Mouse (Mus musculus) embryonic fibroblast, embryonic 13.5 days (primary cell): ENCODE results near the gene Wdr54. TPM values are rescaled to one million over a fixed set of nuclear protein-coding genes. Genes with fewer than 3 reads are reported as not detected.

Source experiments
- H3K27ac ChIP-seq: 2 replicates; pipeline ENCODE4 v1.5.1; 2012; ENCODE audit warnings: low read length, control low read depth, inconsistent platforms; ENCODE audit not compliant: insufficient read depth
- H3K4me1 ChIP-seq: 2 replicates; pipeline ENCODE4 v1.6.1; 2011; ENCODE audit warnings: low read length; ENCODE audit not compliant: control insufficient read depth, insufficient read depth
- H3K4me3 ChIP-seq: 2 replicates; pipeline ENCODE4 v1.5.1; 2011; ENCODE audit warnings: mild to moderate bottlenecking, control low read depth, low read length; ENCODE audit not compliant: insufficient read depth
- CTCF ChIP-seq: IDR thresholded peaks from 2 replicates; pipeline ENCODE4 v1.5.1; 2011; ENCODE audit warnings: mild to moderate bottlenecking, control low read depth, low read length, moderate library complexity, borderline replicate concordance; ENCODE audit not compliant: insufficient read depth
- POLR2A ChIP-seq: IDR thresholded peaks from 2 replicates; pipeline ENCODE4 v1.6.1; 2011; ENCODE audit warnings: low read depth, mild to moderate bottlenecking, control low read depth, low read length, moderate library complexity
- polyA plus RNA-seq: library from polyadenylated mRNA; stranded (reverse); fragments of >200 nt; gene quantifications from 2 replicates; pipeline ENCODE4 v1.2.4, GENCODE M21; 2011; ENCODE audit warnings: low read depth; ENCODE audit not compliant: missing spikeins, insufficient read length

Gene Wdr54
- polyA plus RNA-seq, 1 experiment, result 5.4 TPM

DNA sequence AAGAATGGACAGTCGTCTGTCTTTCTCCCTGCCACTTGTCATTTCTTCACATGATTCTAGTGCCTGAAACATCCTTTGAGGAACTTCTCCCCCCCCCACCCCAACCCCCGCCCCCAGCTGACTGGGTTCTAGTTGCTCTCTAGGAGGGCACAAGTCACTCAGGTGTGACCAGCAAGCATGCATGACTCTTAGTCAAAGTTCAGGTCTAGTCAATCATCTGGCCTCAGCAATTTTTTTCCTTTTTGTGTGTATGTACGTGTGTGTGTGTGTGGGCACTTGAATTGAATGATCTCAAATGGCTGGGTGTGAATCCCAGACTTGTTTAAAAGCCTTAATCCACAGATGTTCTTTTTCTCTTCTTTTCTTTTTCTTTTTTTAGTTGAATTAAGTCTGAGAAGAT is 22.0 kb downstream of the Wdr54 start:
- TF ChIP-seq POLR2A (no peak), CTCF (no peak)
- Histone ChIP-seq H3K27ac (no peak overlapping the region), H3K4me1 (peaks cover 6% of the 10 kb centered on the region; the same call in 1 of the 2 replicates)

DNA sequence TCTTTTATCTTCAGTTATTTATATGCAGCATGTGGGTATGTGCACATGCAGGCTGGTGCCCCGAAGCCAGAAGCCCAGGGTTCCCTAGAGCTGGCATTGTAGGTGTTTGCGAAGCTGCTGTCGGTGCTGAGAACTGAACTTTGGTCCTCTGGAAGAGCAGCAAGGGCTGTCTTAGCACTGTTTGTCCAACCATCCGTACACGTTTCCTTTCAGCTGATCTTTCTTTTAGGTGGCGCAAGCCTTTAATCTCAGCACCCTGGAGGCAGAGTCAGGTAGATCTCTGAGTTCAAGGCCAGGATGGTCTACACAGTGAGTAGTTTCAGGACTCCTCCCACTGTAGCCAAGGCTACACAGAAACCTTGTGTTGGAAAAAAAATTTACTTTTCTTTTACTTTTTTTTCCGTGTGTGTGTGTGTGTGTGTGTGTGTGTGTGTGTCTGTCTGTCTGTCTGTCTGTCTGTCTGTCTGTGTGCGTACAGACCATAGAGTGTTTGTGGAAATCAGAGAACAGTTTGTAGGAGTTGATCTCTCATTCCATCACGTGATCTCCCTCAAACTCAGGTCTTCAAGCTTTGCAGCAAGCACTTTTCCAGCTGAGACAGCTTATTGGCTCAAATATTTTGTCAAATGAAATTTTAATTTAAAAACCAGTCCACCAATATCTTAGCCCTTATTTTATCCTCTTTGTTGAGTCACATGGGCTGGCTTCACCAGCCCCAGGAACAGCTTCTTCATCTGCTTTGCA is 23.8 kb downstream of the Wdr54 start:
- no peak overlapping the region for H3K4me3 ChIP-seq
- 0 out of 2 replicates have a peak, but pooled peaks have one; percentile 25 for TF ChIP-seq POLR2A
- no peak for TF ChIP-seq CTCF
- H3K27ac ChIP-seq, result no peak overlapping the region
- H3K4me1 ChIP-seq, result peaks cover 3% of the 10 kb centered on the region; the same call in 1 of the 2 replicates

More for the DNA sequence above, 22.0 kb downstream of the Wdr54 start:
- no peak overlapping the region for H3K4me3 ChIP-seq

DNA sequence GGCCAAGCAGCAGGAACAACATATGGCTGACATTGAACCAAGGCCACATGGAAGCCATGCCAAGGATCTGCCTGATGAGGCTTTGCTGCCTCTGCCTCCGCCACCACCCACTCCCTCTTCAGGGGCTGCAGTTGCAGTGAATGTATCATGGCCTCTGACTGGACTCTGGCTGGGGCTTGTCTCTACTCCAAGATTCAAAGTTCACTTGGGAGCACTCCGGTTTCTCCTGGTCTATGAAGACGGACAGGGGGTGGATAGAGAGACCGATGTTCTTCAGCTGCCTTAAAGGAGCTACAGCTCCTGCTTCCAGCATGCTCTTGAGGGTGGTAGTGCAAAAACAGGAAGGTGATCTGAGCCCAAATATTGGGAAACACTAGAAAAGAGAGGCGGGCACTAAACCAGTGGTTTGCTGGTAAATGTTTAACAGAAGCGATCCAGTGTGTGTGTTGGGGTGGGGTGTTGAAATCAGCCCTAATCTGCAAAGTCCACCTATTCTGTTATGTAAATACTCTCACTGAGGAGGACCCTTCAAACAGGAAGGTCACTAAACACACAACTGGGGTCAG is 24.6 kb downstream of the Wdr54 start:
- Histone ChIP-seq H3K4me3 (no peak overlapping the region), H3K27ac (no peak overlapping the region), H3K4me1 (peaks cover 3% of the 10 kb centered on the region; the same call in 1 of the 2 replicates)
- TF ChIP-seq POLR2A (peak; percentile 27; the same call in 1 of the 2 replicates), CTCF (no peak)

DNA sequence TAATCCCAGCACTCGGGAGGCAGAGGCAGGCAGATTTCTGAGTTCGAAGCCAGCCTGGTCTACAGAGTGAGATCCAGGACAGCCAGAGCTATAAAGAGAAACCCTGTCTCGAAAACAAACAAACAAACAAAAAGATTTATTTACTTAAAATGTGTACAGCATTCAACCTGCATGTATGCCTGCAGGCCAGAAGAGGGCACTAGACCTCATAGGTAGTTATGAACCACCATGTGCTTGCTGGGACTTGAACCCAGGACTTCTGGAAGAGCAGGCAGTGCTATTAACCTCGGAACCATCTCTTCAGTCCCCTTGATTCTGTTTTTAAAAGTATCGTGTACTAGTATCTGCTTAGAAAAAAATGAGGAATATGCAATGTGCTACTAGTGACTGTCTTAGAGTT is 28.8 kb downstream of the Wdr54 start:
- Histone ChIP-seq H3K4me1 (peaks cover 4% of the 10 kb centered on the region; the same call in 1 of the 2 replicates), H3K27ac (no peak overlapping the region), H3K4me3 (no peak overlapping the region)
- TF ChIP-seq CTCF, result no peak
- no peak for TF ChIP-seq POLR2A

DNA sequence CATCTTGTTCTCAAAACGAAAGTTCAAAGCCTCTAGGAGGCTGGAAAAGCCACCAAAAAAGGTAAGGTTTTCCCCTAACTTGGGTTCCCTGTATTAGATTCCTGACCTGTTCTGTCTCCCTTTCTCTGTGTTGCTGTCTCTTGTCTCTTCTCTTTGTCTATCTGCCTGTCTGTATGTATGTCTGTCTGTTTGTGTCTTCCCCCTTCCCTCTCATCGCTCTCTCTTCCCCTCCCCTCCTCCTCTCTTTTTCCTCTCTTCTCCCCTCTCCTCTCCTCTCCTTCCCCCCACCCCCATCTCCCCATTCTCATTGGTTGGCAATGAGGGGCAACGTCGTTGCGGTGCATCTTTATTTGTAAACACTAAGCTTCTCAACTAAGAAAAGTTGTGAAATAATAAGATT is 30.9 kb downstream of the Wdr54 start, which contains the start of gene Ino80b:
Gene Ino80b, minus strand, starts transcription at position 101 of the 400 bp plus-strand sequence.
- Histone ChIP-seq H3K27ac (no peak within 1 kb of the TSS), H3K4me1 (peaks cover 4% of the 10 kb centered on the region; the same call in 1 of the 2 replicates), H3K4me3 (peak within 1 kb of the TSS; percentile 75)
- TF ChIP-seq POLR2A, result no peak
- no peak for TF ChIP-seq CTCF

DNA sequence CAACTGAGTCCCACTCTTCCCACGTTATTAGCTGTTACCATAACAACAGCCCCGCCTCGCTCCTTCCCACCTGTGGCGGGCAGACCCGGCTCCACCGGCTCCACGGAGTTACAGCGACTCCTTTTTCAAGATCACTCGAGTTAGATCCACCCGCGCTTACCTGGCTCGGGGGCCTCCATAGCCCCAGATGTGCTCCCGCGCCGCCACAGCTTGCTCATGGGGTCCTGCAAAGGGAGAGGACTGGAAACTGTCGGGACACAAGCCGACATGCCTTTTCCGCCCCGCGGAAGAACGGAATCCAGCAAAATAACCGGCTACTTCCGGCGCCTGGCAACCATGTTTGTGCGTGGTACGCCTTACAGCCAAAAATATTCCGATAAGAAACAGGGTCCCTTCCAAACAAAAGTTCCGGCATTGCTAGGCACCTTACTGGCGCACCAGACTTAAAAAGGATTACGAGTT is 31.3 kb downstream of the Wdr54 start:
- peak overlapping the region; percentile 75 for H3K4me3 ChIP-seq
- peaks cover 4% of the 10 kb centered on the region; the same call in 1 of the 2 replicates for H3K4me1 ChIP-seq
- H3K27ac ChIP-seq, result no peak overlapping the region
- TF ChIP-seq POLR2A (peak; percentile 63), CTCF (no peak)

DNA sequence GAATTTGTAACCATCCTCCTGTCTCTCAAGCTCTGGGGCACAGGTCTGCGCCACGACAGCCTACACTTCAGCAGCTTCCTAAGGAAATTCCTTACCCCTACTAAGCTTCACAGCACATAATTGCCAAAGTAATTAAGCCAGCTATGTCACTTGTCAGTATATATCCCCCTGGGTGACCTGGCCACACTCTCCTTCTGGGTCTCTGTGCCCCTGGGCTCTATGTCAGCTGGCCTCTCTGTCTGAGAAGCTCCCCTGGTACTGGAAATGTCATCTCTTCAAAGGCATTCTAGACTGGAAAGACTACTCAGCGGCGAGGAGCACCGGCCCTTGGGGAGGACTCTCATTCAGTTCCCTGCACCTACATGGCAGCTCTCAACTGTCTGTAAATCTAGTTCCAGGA is 33.2 kb downstream of the Wdr54 start:
- H3K4me3 ChIP-seq, result no peak overlapping the region
- H3K27ac ChIP-seq, result no peak overlapping the region
- TF ChIP-seq CTCF (no peak), POLR2A (no peak)
- H3K4me1 ChIP-seq, result peaks cover 4% of the 10 kb centered on the region; the same call in 1 of the 2 replicates

DNA sequence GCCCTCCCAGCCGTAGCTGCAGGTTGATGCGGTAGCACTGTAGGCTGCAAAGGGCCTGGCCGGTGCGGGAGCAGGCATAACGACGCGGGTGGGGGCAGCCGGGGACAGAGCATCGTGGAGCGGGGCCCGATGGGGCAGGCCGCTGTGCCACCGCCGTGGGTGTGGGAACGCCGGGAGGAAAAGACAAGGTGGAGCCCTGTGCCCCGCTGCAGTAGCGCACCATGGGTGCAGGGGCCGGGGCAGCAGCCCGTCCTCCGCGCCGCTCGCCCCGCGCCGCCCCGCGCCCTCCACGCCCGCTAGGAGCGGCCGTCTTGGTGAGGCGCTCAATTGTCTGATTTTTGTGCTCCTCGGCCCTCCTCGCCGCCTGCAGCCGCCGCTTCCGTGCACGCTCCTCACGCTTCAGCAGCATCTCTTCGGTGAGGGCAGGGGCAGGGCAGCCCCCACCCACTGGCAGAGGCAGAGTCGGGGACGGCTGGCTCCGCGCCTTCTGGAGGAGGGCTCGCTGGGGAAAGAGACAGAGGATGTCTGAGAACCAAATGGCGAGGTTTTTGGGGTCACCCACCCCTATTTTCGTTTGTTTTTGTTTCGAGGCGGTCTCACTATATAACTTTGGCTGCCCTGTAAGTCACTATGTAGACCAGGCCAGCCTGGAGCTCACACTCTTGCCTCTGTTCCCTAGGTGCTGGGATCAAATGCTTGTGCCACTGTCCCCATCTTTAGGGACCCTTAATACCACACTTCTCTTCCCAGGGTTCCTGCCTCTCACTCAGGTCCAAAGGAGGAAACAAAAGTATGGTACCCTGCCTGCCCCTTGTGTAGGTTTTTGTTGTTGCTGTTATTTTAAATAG is 34.1 kb downstream of the Wdr54 start:
- H3K27ac ChIP-seq, result peak overlapping the region; percentile 76
- TF ChIP-seq CTCF, result no peak
- no peak for TF ChIP-seq POLR2A
- H3K4me3 ChIP-seq, result peak overlapping the region; percentile 72
- peaks cover 4% of the 10 kb centered on the region; the same call in 1 of the 2 replicates for H3K4me1 ChIP-seq

DNA sequence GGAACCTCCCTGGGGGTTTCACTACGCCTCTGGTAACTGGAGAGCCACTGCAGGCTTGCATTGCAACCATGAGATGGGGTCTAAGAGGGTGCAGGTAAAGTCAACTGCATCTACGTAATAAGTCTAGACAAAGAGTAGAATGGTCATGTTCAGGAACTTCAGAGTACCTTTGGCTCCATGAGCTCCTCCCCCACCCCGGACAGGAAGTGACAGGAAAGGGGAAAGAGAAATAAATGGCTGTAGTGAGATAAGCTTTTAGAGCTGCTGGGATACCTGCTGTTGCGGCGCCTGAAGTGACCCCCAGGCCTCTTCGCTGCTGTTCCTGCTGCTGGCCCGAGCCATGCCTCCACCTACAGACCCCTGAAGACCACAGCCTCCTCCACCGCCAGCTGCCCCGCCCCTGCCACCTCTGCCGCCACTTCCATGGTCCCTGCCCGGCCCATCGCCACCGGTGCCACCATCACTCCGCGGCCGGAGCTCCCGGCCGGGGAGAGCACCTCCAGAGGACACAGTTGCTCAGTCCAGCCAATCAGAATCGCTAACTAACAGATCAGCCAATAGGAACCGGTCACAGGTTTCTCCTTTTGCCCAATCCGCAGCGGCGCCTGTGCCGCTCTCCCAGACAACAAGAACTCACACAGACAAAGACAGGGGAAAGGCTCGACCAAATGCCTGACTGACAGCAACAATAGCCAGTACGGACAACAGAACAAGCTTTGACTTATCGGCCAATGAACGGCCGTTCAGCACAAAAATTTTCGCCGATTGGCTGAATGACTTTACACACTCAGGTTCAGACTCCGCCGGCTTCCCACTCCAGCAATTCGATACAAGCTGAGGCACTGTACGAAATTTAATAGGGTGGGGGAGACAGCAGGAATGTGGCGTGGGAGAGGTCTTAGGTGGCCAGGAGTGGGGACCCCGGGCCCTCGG is 35.0 kb downstream of the Wdr54 start, which contains the start of gene Wbp1:
Gene Wbp1, minus strand, starts transcription at position 630 of the 933 bp plus-strand sequence.
- TF ChIP-seq CTCF (no peak), POLR2A (peak; percentile 77)
- Histone ChIP-seq H3K27ac (peak within 1 kb of the TSS; percentile 76), H3K4me3 (peak within 1 kb of the TSS; percentile 95), H3K4me1 (peaks cover 10% of the 10 kb centered on the region; the same call in 1 of the 2 replicates)
